Mouse (Mus musculus) liver, embryonic 14.5 days (tissue): ENCODE results near the gene Sugct. TPM values are rescaled to one million over a fixed set of nuclear protein-coding genes. Genes with fewer than 3 reads are reported as not detected.

ENCODE experiments used
- ATAC-seq: fragments of 200-750 bp; cut with Nextera tagmentation; 2 replicates; pipeline ENCODE4 v1.8.0; 2017; ENCODE audit warnings: moderate number of reproducible peaks, mild to moderate bottlenecking, moderate library complexity; ENCODE audit not compliant: insufficient read depth
- DNase-seq, 3 experiments: peaks; one replicate each; pipeline ENCODE4 v3.0.0-alpha.2; 2012 to 2013; ENCODE audit warnings: low read depth in 3 of 3, low spot score in 3 of 3
- H3K27ac ChIP-seq: fragments of 300-500 bp; sonication (generic); 2 replicates; pipeline ENCODE4 v1.5.1; 2014; ENCODE audit warnings: moderate library complexity, mild to moderate bottlenecking, control low read depth, inconsistent platforms
- H3K27me3 ChIP-seq: fragments of 300-500 bp; sonication (generic); 2 replicates; pipeline ENCODE4 v1.6.1; 2014; ENCODE audit warnings: mild to moderate bottlenecking, low read length, moderate library complexity; ENCODE audit not compliant: control insufficient read depth, insufficient read depth
- H3K36me3 ChIP-seq: fragments of 300-500 bp; sonication (generic); replicated peaks from 2 replicates; pipeline ENCODE4 v1.6.1; 2014; ENCODE audit warnings: low read depth; ENCODE audit not compliant: control insufficient read depth, insufficient read depth
- H3K4me1 ChIP-seq, 2 experiments: fragments of 200-500 bp in 1 of 2; fragments of 300-500 bp in 1 of 2; sonication (generic) in 1 of 2; replicated peaks; 2 replicates each; pipeline ENCODE4 v1.6.1; 2012 to 2014; ENCODE audit warnings: antibody characterized with exemption in 1 of 2, inconsistent platforms in 1 of 2, low read length in 1 of 2; ENCODE audit not compliant: control insufficient read depth in 2 of 2, insufficient read depth in 2 of 2
- H3K4me2 ChIP-seq: fragments of 300-500 bp; sonication (generic); 2 replicates; pipeline ENCODE4 v1.6.1; 2014; ENCODE audit warnings: low read depth, mild to moderate bottlenecking, control low read depth, moderate library complexity
- H3K4me3 ChIP-seq, 2 experiments: fragments of 200-500 bp in 1 of 2; fragments of 300-500 bp in 1 of 2; sonication (generic) in 1 of 2; 2 replicates each; pipeline ENCODE4 v1.5.1; 2012 to 2014; ENCODE audit warnings: low read depth in 2 of 2, low read length in 2 of 2, mild to moderate bottlenecking in 2 of 2, control low read depth in 1 of 2, inconsistent platforms in 1 of 2, moderate library complexity in 1 of 2; ENCODE audit not compliant: insufficient read depth in 1 of 2
- H3K9ac ChIP-seq: fragments of 300-500 bp; sonication (generic); replicated peaks from 2 replicates; pipeline ENCODE4 v1.6.1; 2014; ENCODE audit warnings: mild to moderate bottlenecking, control low read depth, moderate library complexity
- H3K9me3 ChIP-seq: fragments of 300-500 bp; sonication (generic); 2 replicates; pipeline ENCODE4 v1.6.1; 2016; ENCODE audit warnings: low read length, mixed read lengths; ENCODE audit not compliant: control insufficient read depth
- CTCF ChIP-seq: IDR thresholded peaks from 2 replicates; pipeline ENCODE4 v1.5.1; 2016; ENCODE audit warnings: antibody characterized with exemption, low read depth, control low read depth
- EP300 ChIP-seq: IDR thresholded peaks from 2 replicates; pipeline ENCODE4 v1.6.1; 2016; ENCODE audit warnings: antibody characterized with exemption, low read depth
- WGBS: fragments of 180-500 bp; shearing (Covaris S2); extraction: QIAGEN DNeasy Blood & Tissue Kit; methylation state at CpG from one replicate; pipeline ENCODE4 v1.1.7; 2014; ENCODE audit not compliant: insufficient replicate concordance; 5-methylcytosine and 5-hydroxymethylcytosine counted together
- polyA plus RNA-seq, 2 experiments: library from polyadenylated mRNA; depleted of rRNA in 1 of 2; stranded (reverse) in 1 of 2; unstranded in 1 of 2; fragments of >200 nt; fragmentation: Nextera tagmentation in 1 of 2; extraction: Ambion mirVana in 1 of 2; gene quantifications; 2 replicates each; pipeline versions ENCODE4 v1.2.1 to v1.2.3; 2012 to 2014

Sugct gene
- polyA plus RNA-seq, 2 experiments, result 1.4 to 2.9 TPM

DNA sequence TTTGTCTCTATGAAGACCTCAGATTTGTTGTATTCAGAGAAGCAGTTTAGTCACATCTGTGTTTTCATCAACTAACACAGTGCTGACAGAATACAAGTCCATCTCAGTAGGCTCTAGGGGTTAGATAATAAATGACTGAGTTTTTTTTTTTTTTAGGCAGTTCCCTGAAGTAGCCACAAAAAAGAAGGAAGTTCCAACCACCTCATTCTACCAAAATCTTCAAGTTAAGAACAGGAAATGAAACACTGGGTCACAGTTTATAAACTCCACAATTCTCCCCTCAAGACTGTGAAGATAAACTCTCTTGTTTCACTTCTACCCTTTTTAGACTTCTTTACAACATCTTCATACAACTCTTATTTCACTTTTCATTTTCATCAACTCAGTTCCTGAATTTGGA is 783.1 kb downstream of the Sugct start:
- ATAC-seq, result no peak
- TF ChIP-seq CTCF, result no peak
- no peak for TF ChIP-seq EP300
- no peak overlapping the region for H3K9ac ChIP-seq

DNA sequence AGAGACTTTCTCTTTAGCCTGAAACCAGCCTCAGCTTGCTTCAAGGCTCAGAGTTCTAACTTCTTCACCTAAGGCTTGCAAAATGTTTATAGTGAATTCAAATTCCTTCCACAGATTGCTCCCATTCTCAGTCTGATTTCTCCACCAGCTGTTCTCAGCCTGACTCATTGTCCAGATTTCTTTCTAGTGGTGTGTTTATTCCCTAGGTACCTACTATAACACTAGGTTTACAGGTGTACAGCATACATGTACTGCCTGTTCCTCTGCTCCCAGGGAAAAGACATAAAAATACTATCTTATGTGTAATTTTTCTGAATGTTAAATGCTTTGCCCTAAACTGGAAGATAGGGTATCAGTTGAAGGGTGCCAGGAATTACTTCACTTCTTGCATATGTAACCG is 788.4 kb downstream of the Sugct start:
- Histone ChIP-seq H3K27ac (no peak overlapping the region), H3K27me3 (no peaks in the 10 kb centered on the region), H3K4me2 (no peak overlapping the region), H3K9ac (no peak overlapping the region), H3K9me3 (no peaks in the 10 kb centered on the region), H3K4me3 (no peak overlapping the region), H3K36me3 (no peaks in the 10 kb centered on the region), H3K4me1 (no peaks in the 10 kb centered on the region)
- 69% methylated on average over 1 of the region's 1 CpGs for WGBS
- TF ChIP-seq CTCF, result no peak
- TF ChIP-seq EP300, result no peak
- DNase-seq (no peak), ATAC-seq (no peak)

More for the DNA sequence above, 783.1 kb downstream of the Sugct start:
- no peaks in the 10 kb centered on the region for H3K27me3 ChIP-seq
- DNase-seq, result no peak
- no peaks in the 10 kb centered on the region for H3K9me3 ChIP-seq
- no peak overlapping the region for H3K4me3 ChIP-seq
- H3K4me1 ChIP-seq, result no peaks in the 10 kb centered on the region
- H3K36me3 ChIP-seq, result no peaks in the 10 kb centered on the region
- no peak overlapping the region for H3K4me2 ChIP-seq
- H3K27ac ChIP-seq, result no peak overlapping the region

DNA sequence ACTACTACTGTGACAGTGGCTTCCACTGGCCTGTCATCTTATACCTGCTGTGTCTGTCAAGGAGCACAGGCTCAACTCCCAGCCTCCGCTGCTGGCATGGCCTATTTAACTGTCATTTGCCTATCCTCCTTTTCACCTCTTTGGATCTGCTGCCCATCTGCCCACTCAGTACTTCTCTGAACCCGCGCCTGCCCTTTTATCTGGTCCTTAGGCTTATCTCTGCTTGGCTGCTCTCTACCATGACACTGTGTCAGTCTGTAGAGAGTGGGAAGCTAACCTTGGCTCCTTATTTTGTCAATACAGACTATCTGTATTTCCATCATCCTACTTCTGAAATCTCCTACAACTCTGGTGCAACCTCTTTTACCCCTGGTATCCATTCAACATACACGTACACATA is 793.9 kb downstream of the Sugct start:
- DNase-seq, result no peak

GRCm38 (mm10) chr13:16898084-16898792 is 797.1 kb downstream of the Sugct start:
- no peak for ATAC-seq
- no peak for TF ChIP-seq EP300
- no peak for TF ChIP-seq CTCF

More for the DNA sequence above, 793.9 kb downstream of the Sugct start:
- Histone ChIP-seq H3K36me3 (no peaks in the 10 kb centered on the region), H3K9me3 (no peaks in the 10 kb centered on the region), H3K4me3 (no peak overlapping the region), H3K4me1 (no peaks in the 10 kb centered on the region), H3K4me2 (no peak overlapping the region), H3K9ac (no peak overlapping the region), H3K27ac (no peak overlapping the region), H3K27me3 (no peaks in the 10 kb centered on the region)
- TF ChIP-seq EP300 (no peak), CTCF (no peak)
- peak; percentile 67 for ATAC-seq
- WGBS, result 58% methylated on average over 4 of the region's 4 CpGs

DNA sequence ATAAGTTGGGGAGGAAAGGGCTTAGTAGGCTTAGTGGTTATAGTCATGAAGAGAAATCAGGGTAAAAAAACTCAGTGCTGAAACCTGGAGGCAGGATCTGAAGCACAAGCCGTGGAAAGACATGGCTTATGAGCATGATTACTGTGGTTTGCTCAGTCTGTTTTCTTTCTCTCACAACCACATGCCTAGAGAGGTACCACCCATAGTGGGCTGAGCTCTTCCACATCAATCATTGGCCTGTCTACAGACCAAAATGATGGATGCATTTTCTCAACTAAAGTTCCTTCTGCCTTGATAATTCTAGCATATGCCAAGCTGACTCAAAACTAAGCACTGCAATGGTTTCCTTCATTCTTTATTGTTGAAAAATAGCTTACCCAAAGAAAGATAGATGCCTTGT is 817.3 kb downstream of the Sugct start:
- no peaks in the 10 kb centered on the region for H3K4me1 ChIP-seq
- no peaks in the 10 kb centered on the region for H3K27me3 ChIP-seq
- H3K4me2 ChIP-seq, result no peak overlapping the region
- WGBS, result 44% methylated on average over 1 of the region's 1 CpGs
- H3K9me3 ChIP-seq, result no peaks in the 10 kb centered on the region
- no peaks in the 10 kb centered on the region for H3K36me3 ChIP-seq
- no peak overlapping the region for H3K4me3 ChIP-seq
- H3K27ac ChIP-seq, result no peak overlapping the region
- ATAC-seq (no peak), DNase-seq (no peak)
- TF ChIP-seq CTCF (no peak), EP300 (no peak)
- no peak overlapping the region for H3K9ac ChIP-seq

More at GRCm38 (mm10) chr13:16898084-16898792, 797.1 kb downstream of the Sugct start:
- DNase-seq, result no peak
- Histone ChIP-seq H3K4me3 (no peak overlapping the region), H3K4me2 (no peak overlapping the region), H3K4me1 (no peaks in the 10 kb centered on the region), H3K27ac (no peak overlapping the region), H3K36me3 (no peaks in the 10 kb centered on the region), H3K27me3 (no peaks in the 10 kb centered on the region), H3K9me3 (no peaks in the 10 kb centered on the region), H3K9ac (no peak overlapping the region)
